Mouse (Mus musculus) brain, embryonic 14.5 days (tissue): ENCODE measurements at regions not wholly inside any gene's neighbourhood (a gene's known extent, or its start where the extent isn't known, plus 50 kb on each side); places are given as distances from the start of the nearest gene placed in this dataset.
"Not testable (repeated sequence)": the region's sequence is repeated elsewhere in the genome, so short reads cannot be mapped to it uniquely, and the experiment has no call there.

Experiments
- DNase-seq: peaks from one replicate; pipeline ENCODE4 v3.0.0-alpha.2; 2011; ENCODE audit warnings: low read depth
- CTCF ChIP-seq: fragments of 200-500 bp; IDR thresholded peaks from 2 replicates; pipeline ENCODE4 v1.5.1; 2012; ENCODE audit warnings: inconsistent platforms, mild to moderate bottlenecking, moderate library complexity, borderline replicate concordance; ENCODE audit not compliant: insufficient read depth, insufficient read length; ENCODE audit errors: extremely low read depth
- POLR2A ChIP-seq: fragments of 200-500 bp; IDR thresholded peaks from 2 replicates; pipeline ENCODE4 v1.6.1; 2012; ENCODE audit warnings: mild to moderate bottlenecking, inconsistent platforms, borderline replicate concordance; ENCODE audit not compliant: poor library complexity, insufficient read depth, insufficient read length, severe bottlenecking; ENCODE audit errors: extremely low read depth

DNA sequence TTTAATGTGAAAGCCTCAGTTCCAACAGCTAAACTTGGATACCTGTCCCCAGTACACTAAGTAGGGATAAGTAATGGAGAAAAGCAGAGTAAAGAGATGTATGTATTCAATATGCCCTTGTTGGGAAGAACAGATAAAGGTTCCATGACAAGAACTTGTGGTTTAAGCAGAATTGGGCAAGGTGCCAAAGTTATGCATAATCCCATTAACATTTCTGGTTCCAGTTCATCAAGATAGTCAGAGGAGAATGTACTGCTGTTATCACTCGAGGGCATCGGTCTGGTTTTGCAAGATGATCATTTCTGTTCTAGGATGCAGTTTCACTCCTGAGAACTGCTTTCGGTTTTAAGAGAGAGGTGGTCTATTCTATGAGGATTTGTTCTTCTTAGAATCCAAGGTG is 1325.9 kb upstream of the Adam24 start:
- TF ChIP-seq CTCF (no peak), POLR2A (no peak)
- DNase-seq = no peak

- DNase-seq = no peak
- TF ChIP-seq CTCF (no peak), POLR2A (no peak)
Observed at GRCm38 (mm10) chr8:39355412-39355811, 1319.5 kb upstream of the Adam24 start.

GRCm38 (mm10) chr8:39357111-39357510 is 1317.8 kb upstream of the Adam24 start:
- peak; percentile 12 for DNase-seq

DNA sequence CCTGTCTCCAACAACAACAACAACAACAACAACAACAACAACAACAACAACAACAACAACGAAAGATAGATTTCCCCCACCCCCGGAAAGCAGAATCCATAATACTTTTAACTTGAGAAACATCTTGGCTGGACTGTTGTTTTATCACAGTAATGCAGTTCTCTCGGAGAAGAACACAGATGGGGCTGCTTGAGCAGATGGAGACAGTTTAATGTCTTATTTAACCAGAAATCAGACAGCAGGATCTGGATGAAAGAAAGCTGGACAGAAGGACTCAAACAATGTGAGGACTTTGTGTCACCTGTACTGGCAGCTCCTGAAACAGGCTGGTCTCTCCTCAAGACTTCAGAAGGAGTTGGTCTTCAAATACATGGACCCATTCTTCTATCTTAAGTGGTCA is 1317.0 kb upstream of the Adam24 start:
- no peak for TF ChIP-seq POLR2A
- TF ChIP-seq CTCF = no peak
- DNase-seq = no peak

More at GRCm38 (mm10) chr8:39357111-39357510, 1317.8 kb upstream of the Adam24 start:
- TF ChIP-seq CTCF (no peak), POLR2A (no peak)

DNA sequence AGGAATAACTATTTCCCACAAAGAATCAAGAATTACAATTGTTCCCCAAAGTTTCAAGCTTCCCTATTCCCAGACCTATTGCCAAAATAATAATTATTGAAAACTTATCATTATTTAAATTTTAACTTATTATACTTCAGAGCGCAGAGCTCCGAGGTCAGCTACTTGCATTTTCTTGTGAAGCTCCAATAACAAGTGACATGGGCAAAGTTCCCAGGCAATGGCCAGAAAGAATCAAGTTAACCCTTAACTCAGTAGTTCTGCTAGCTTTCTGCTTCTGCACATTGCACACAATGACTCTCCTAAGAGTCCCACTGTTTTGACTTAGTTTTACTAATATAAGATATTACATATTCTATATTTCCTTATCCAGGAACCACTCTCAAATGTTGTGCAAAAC is 1308.5 kb upstream of the Adam24 start:
- DNase-seq = not testable (repeated sequence)
